Mouse (Mus musculus) midbrain, embryonic 12.5 days (tissue): ENCODE data around the gene Pgls. TPM values are rescaled to one million over a fixed set of nuclear protein-coding genes. Genes with fewer than 3 reads are reported as not detected.

Experiments
- ATAC-seq: fragments of 200-750 bp; cut with Nextera tagmentation; 2 replicates; pipeline ENCODE4 v1.8.0; 2017; ENCODE audit warnings: low read depth, moderate TSS enrichment, moderate library complexity; ENCODE audit not compliant: low FRiP score
- H3K27ac ChIP-seq: fragments of 300-500 bp; sonication (generic); replicated peaks from 2 replicates; pipeline ENCODE4 v1.5.1; 2016; ENCODE audit warnings: mild to moderate bottlenecking
- H3K27me3 ChIP-seq: fragments of 300-500 bp; sonication (generic); 2 replicates; pipeline ENCODE4 v1.6.1; 2016; ENCODE audit warnings: mild to moderate bottlenecking
- H3K36me3 ChIP-seq: fragments of 300-500 bp; sonication (generic); 2 replicates; pipeline ENCODE4 v1.6.1; 2016
- H3K4me1 ChIP-seq: fragments of 300-500 bp; sonication (generic); 2 replicates; pipeline ENCODE4 v1.6.1; 2016
- H3K4me2 ChIP-seq: fragments of 300-500 bp; sonication (generic); replicated peaks from 2 replicates; pipeline ENCODE4 v1.6.1; 2016; ENCODE audit warnings: mild to moderate bottlenecking, moderate library complexity
- H3K4me3 ChIP-seq: fragments of 300-500 bp; sonication (generic); 2 replicates; pipeline ENCODE4 v1.5.1; 2016; ENCODE audit warnings: mild to moderate bottlenecking
- H3K9ac ChIP-seq: fragments of 300-500 bp; sonication (generic); replicated peaks from 2 replicates; pipeline ENCODE4 v1.6.1; 2016; ENCODE audit warnings: mild to moderate bottlenecking, moderate library complexity
- H3K9me3 ChIP-seq: fragments of 300-500 bp; sonication (generic); 2 replicates; pipeline ENCODE4 v1.6.1; 2016; ENCODE audit warnings: mild to moderate bottlenecking
- WGBS: fragments of 180-500 bp; shearing (Covaris S2); methylation state at CpG from one replicate; pipeline ENCODE4 v1.1.7; 2016; 5-methylcytosine and 5-hydroxymethylcytosine counted together
- polyA plus RNA-seq: library from polyadenylated mRNA; unstranded; fragments of >200 nt; fragmentation: Nextera tagmentation; extraction: Ambion mirVana; gene quantifications from 2 replicates; pipeline ENCODE4 v1.2.1, GENCODE M21; 2016

Gene Pgls
- polyA plus RNA-seq, 1 experiment from 2014 or later, result 216 TPM

- H3K27ac ChIP-seq, result no peak overlapping the region
- H3K4me3 ChIP-seq, result no peak overlapping the region
- no peak overlapping the region for H3K9ac ChIP-seq
- H3K36me3 ChIP-seq, result no peaks in the 10 kb centered on the region
- WGBS, result 83% methylated on average over 3 of the region's 3 CpGs
- no peak overlapping the region for H3K4me2 ChIP-seq
- peaks cover 87% of the 10 kb centered on the region for H3K27me3 ChIP-seq
- H3K9me3 ChIP-seq, result peaks cover 6% of the 10 kb centered on the region
- ATAC-seq, result no peak
- peaks cover 17% of the 10 kb centered on the region for H3K4me1 ChIP-seq
Measured at GRCm38 (mm10) chr8:71560071-71560470, 31.9 kb upstream of the Pgls start.

GRCm38 (mm10) chr8:71560765-71561164 is 31.2 kb upstream of the Pgls start:
- Histone ChIP-seq H3K27ac (no peak overlapping the region), H3K27me3 (peaks cover 85% of the 10 kb centered on the region), H3K9ac (no peak overlapping the region), H3K4me3 (no peak overlapping the region), H3K4me2 (no peak overlapping the region), H3K4me1 (peaks cover 17% of the 10 kb centered on the region), H3K36me3 (no peaks in the 10 kb centered on the region), H3K9me3 (peaks cover 6% of the 10 kb centered on the region)
- WGBS, result 86% methylated on average over 5 of the region's 5 CpGs
- ATAC-seq, result no peak

GRCm38 (mm10) chr8:71561401-71561800 is 30.6 kb upstream of the Pgls start:
- Histone ChIP-seq H3K36me3 (no peaks in the 10 kb centered on the region), H3K4me3 (no peak overlapping the region), H3K4me1 (peaks cover 17% of the 10 kb centered on the region), H3K4me2 (no peak overlapping the region), H3K27ac (no peak overlapping the region), H3K27me3 (peaks cover 84% of the 10 kb centered on the region), H3K9ac (no peak overlapping the region), H3K9me3 (peaks cover 6% of the 10 kb centered on the region)
- no peak for ATAC-seq
- WGBS, result 4% methylated on average over 15 of the region's 15 CpGs

GRCm38 (mm10) chr8:71562751-71563150 is 29.2 kb upstream of the Pgls start:
- peak overlapping the region; percentile 17; the same call in 1 of the 2 replicates for H3K4me3 ChIP-seq
- WGBS, result 1% methylated on average over 33 of the region's 33 CpGs
- peaks cover 6% of the 10 kb centered on the region for H3K9me3 ChIP-seq
- ATAC-seq, result peak; percentile 53
- H3K36me3 ChIP-seq, result no peaks in the 10 kb centered on the region
- H3K4me1 ChIP-seq, result peaks cover 17% of the 10 kb centered on the region
- no peak overlapping the region for H3K27ac ChIP-seq
- peaks cover 81% of the 10 kb centered on the region for H3K27me3 ChIP-seq
- H3K9ac ChIP-seq, result peak overlapping the region; percentile 35; the same call in 1 of the 2 replicates
- H3K4me2 ChIP-seq, result peak overlapping the region; percentile 39

GRCm38 (mm10) chr8:71563992-71564391 is 28.0 kb upstream of the Pgls start:
- no peaks in the 10 kb centered on the region for H3K36me3 ChIP-seq
- no peak overlapping the region for H3K4me3 ChIP-seq
- H3K27ac ChIP-seq, result no peak overlapping the region
- WGBS, result 85% methylated on average over 4 of the region's 4 CpGs
- H3K27me3 ChIP-seq, result peaks cover 80% of the 10 kb centered on the region
- no peak overlapping the region for H3K9ac ChIP-seq
- H3K4me1 ChIP-seq, result peaks cover 16% of the 10 kb centered on the region
- no peak overlapping the region for H3K4me2 ChIP-seq
- ATAC-seq, result no peak
- peaks cover 6% of the 10 kb centered on the region for H3K9me3 ChIP-seq

- peaks cover 62% of the 10 kb centered on the region for H3K27me3 ChIP-seq
- WGBS, result 61% methylated on average over 3 of the region's 3 CpGs
- ATAC-seq, result no peak
Measured at GRCm38 (mm10) chr8:71566501-71566900, 25.5 kb upstream of the Pgls start, which contains the start of gene Nxnl1. Nxnl1 (minus strand) TSS chr8:71566601.

GRCm38 (mm10) chr8:71567587-71567986 is 24.4 kb upstream of the Pgls start:
- peaks cover 6% of the 10 kb centered on the region for H3K9me3 ChIP-seq
- peaks cover 51% of the 10 kb centered on the region for H3K27me3 ChIP-seq
- H3K27ac ChIP-seq, result no peak overlapping the region
- no peak for ATAC-seq
- 74% methylated on average over 7 of the region's 7 CpGs for whole genome bisulfite sequencing
- H3K4me2 ChIP-seq, result no peak overlapping the region
- no peak overlapping the region for H3K4me3 ChIP-seq
- peaks cover 35% of the 10 kb centered on the region for H3K4me1 ChIP-seq
- H3K9ac ChIP-seq, result no peak overlapping the region
- H3K36me3 ChIP-seq, result no peaks in the 10 kb centered on the region

More at GRCm38 (mm10) chr8:71566501-71566900, 25.5 kb upstream of the Pgls start, which contains the start of gene Nxnl1:
- no peak within 1 kb of the TSS for H3K4me3 ChIP-seq
- peaks cover 6% of the 10 kb centered on the region for H3K9me3 ChIP-seq
- H3K4me1 ChIP-seq, result peaks cover 30% of the 10 kb centered on the region
- H3K4me2 ChIP-seq, result no peak within 1 kb of the TSS
- no peaks in the 10 kb centered on the region for H3K36me3 ChIP-seq
- no peak within 1 kb of the TSS for H3K27ac ChIP-seq
- H3K9ac ChIP-seq, result no peak within 1 kb of the TSS

- 14% methylated on average over 13 of the region's 13 CpGs for WGBS
- Histone ChIP-seq H3K36me3 (no peaks in the 10 kb centered on the region), H3K4me2 (peak within 1 kb of the TSS; percentile 67), H3K4me3 (peak within 1 kb of the TSS; percentile 66), H3K9ac (peak within 1 kb of the TSS; percentile 53), H3K4me1 (peaks cover 34% of the 10 kb centered on the region), H3K27ac (peak within 1 kb of the TSS; percentile 58), H3K27me3 (peaks cover 46% of the 10 kb centered on the region), H3K9me3 (peaks cover 6% of the 10 kb centered on the region)
- ATAC-seq, result no peak
Measured at GRCm38 (mm10) chr8:71568387-71568937, 23.5 kb upstream of the Pgls start, which contains the start of gene Slc27a1. Slc27a1 (plus strand) TSS chr8:71568882.

- peak overlapping the region; percentile 58 for H3K27ac ChIP-seq
- H3K4me1 ChIP-seq, result peaks cover 34% of the 10 kb centered on the region
- H3K36me3 ChIP-seq, result no peaks in the 10 kb centered on the region
- WGBS, result 20% methylated on average over 6 of the region's 6 CpGs
- peak overlapping the region; percentile 67 for H3K4me2 ChIP-seq
- no peak overlapping the region; the same call in 1 of the 2 replicates for H3K9ac ChIP-seq
- peaks cover 5% of the 10 kb centered on the region for H3K9me3 ChIP-seq
- ATAC-seq, result no peak
- H3K4me3 ChIP-seq, result peak overlapping the region; percentile 66
- peaks cover 44% of the 10 kb centered on the region for H3K27me3 ChIP-seq
Measured at GRCm38 (mm10) chr8:71568941-71569340, 23.0 kb upstream of the Pgls start.

GRCm38 (mm10) chr8:71569366-71570290 is 22.3 kb upstream of the Pgls start:
- peaks cover 42% of the 10 kb centered on the region for H3K27me3 ChIP-seq
- H3K4me1 ChIP-seq, result peaks cover 34% of the 10 kb centered on the region
- peak; percentile 81 for ATAC-seq
- H3K27ac ChIP-seq, result peak overlapping the region; percentile 58
- WGBS, result under 1% methylated on average over 51 of the region's 51 CpGs
- peak overlapping the region; percentile 58 for H3K9ac ChIP-seq
- peak overlapping the region; percentile 66 for H3K4me3 ChIP-seq
- H3K36me3 ChIP-seq, result no peaks in the 10 kb centered on the region
- no peaks in the 10 kb centered on the region for H3K9me3 ChIP-seq
- H3K4me2 ChIP-seq, result peak overlapping the region; percentile 67

GRCm38 (mm10) chr8:71570291-71570954 is 21.6 kb upstream of the Pgls start:
- ATAC-seq, result peak; percentile 85
- Histone ChIP-seq H3K4me2 (peak overlapping the region; percentile 67), H3K27me3 (peaks cover 41% of the 10 kb centered on the region), H3K36me3 (no peaks in the 10 kb centered on the region), H3K4me3 (peak overlapping the region; percentile 66), H3K9me3 (no peaks in the 10 kb centered on the region), H3K9ac (peak overlapping the region; percentile 58), H3K27ac (peak overlapping the region; percentile 58; the same call in 1 of the 2 replicates), H3K4me1 (peaks cover 34% of the 10 kb centered on the region)
- 1% methylated on average over 41 of the region's 41 CpGs for WGBS
